Mouse (Mus musculus) left cerebral cortex, adult 9 months (tissue): Measurements from ENCODE around the gene Tuba1a.

Experiments used
- DNase-seq, 2 experiments: peaks; one replicate each; pipeline ENCODE4 v3.0.0; 2022; ENCODE audit warnings: low spot score in 2 of 2

The Tuba1a gene

GRCm38 (mm10) chr15:98953401-98954356 lies at the start of gene Tuba1a, which contains the start of gene Gm49450:
TSS of gene Tuba1a (minus strand) at chr15:98953703.
TSS of gene Gm49450 (minus strand) at chr15:98953551.
- peak; percentile 94 to 98 for DNase-seq

- DNase-seq: no peak
These were observed 48.0 kb upstream of the Tuba1a start for GRCm38 (mm10) chr15:99001451-99001931.

- DNase-seq: peak in 1 of 2 experiments; percentile 76
These were observed 47.2 kb upstream of the Tuba1a start for GRCm38 (mm10) chr15:99000535-99001283.

GRCm38 (mm10) chr15:98998775-98999157 lies 45.3 kb upstream of the Tuba1a start:
- DNase-seq: no peak

- DNase-seq: no peak
These were observed 44.7 kb upstream of the Tuba1a start for GRCm38 (mm10) chr15:98997938-98998774.

GRCm38 (mm10) chr15:98996840-98997239 lies 43.3 kb upstream of the Tuba1a start:
- DNase-seq: no peak

- no peak for DNase-seq
These were observed 41.5 kb upstream of the Tuba1a start for GRCm38 (mm10) chr15:98994957-98995520.

DNA sequence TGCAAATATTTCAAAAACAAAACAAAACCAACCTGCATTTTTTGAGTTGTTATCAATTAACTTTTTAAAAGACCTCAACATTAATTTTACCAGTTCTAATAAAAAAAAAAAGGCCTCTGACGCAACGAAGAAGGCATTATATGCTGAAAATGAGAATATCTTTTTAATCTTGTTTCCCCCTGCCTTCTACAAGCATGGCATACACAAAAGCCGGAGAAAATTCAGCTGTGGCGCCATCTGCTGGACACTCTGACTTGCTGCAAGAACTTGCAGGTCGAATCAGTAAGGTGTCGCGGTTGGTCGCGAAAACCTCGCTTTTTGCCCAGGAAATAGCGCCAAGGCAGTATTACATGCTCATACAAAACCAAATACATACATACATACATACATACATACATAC lies 40.4 kb upstream of the Tuba1a start:
- DNase-seq: peak; percentile 52 to 89

- peak; percentile 77 to 95 for DNase-seq
These were observed 39.7 kb upstream of the Tuba1a start for GRCm38 (mm10) chr15:98993093-98993793.

- DNase-seq: peak; percentile 82 to 89
These were observed 38.8 kb upstream of the Tuba1a start for GRCm38 (mm10) chr15:98992086-98992912.

DNA sequence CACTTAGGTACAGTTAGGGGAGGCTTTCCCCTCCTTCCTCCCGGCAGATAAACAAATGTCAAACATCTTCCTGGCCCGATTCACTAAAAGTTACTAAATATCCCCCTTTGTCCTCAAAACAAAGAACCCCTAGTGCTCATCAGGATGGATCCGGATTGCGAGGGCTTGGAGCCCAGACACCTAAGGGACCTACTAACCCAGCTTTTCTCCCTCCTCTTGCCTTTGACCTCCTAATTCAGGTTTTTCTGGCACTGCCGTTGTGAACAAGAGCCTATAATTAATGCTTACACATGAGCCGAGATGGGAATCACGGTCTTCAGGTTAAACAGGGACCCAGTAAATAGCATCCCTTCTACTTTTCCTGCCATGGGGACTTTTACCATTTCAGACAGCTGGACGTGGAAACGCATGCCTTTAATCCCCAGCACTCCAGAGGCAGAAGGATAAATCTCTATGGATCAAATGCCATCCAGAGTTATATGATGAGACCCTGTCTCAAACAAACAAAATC lies 38.1 kb upstream of the Tuba1a start:
- no peak for DNase-seq

DNA sequence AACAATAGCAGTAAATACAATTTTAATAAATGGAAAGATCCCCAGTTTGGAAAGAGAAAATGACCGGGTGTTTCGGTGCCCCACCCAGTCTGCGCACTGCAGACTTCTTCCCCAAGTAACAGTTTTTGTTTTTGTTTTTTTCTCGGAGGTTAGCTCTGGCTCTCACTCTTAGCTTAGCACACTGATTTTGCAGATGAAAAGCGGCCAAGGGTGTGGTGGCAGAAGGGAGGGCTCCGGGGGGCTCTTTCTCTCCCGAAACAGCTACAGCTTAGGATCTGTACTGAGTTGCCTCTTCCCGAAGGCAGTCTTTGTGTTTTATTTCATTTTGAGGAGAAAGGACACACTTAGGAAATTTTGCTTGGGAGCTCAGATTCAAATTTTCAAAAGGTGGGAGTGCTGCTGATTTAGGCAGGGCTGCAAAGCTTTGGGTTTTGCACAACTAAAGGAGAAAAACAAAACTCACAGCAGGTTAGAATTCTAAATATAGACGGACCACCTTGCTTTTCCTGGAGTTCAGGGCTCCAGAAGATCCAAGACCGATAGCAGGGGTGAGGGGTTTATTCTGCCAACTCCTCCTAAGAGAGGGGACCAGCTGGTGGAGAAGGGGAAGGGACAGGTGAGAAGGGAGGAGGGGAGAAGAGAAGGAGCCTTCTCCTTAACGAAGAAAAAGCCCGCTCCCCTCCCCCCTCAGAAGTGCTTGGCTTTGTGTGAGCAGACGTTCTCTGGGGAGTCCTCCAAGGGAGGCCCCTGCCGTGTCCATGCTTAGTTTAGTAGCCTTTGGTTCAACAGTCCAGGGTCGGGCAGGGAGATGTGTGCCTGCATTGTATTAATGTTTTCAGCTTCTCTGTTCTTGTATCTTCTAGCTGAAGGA lies 37.4 kb upstream of the Tuba1a start:
- DNase-seq: no peak

GRCm38 (mm10) chr15:98989701-98990430 lies 36.4 kb upstream of the Tuba1a start:
- DNase-seq: no peak

DNA sequence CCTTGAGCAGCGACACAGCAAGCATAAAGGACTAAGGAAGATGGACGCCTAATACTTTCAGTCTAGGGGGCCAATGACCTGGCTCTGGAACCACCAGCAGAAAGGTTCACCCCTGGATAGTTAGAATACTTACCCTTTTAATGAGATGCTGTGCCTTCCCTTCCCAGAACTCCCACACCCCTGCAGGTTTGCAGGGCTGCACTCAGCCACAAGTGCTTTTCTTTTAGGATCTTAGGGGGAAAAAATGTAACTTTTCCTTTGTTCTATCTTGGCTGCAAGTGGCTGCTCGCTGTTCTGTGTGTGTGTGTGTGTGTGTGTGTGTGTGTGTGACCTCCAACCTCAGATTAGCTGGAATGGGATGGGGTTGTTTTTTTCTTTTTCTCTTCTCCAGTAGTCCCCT lies 35.3 kb upstream of the Tuba1a start:
- no peak for DNase-seq

- DNase-seq: no peak
These were observed 34.2 kb upstream of the Tuba1a start for GRCm38 (mm10) chr15:98987661-98988181.

DNA sequence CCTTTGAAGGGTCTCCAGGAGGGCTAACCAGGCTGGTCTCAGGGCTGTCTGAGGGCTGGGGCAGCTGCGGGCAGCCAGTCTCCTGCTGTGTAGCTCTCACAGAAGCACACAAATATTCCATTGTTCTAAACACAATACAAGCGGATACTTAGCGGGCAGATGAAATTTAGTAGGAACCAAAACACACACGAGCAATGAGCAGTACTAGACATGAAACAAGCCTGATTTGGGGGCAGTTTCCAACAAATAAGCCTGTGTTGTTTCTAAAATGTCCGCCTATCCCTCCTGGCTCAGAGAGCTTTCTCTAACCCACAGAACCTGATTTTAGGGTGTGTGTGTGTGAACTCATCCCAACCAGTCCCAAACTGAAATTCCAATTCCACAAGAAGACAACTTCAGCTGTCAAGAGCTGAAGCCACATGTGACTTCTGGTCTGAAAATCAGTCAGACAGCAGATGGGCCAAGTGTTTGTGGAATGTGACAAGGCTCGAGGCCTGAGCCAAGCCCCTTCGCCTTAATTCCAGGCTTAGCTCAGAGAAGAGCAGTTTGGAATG lies 33.7 kb upstream of the Tuba1a start:
- no peak for DNase-seq
